In the genomic region with DNA sequence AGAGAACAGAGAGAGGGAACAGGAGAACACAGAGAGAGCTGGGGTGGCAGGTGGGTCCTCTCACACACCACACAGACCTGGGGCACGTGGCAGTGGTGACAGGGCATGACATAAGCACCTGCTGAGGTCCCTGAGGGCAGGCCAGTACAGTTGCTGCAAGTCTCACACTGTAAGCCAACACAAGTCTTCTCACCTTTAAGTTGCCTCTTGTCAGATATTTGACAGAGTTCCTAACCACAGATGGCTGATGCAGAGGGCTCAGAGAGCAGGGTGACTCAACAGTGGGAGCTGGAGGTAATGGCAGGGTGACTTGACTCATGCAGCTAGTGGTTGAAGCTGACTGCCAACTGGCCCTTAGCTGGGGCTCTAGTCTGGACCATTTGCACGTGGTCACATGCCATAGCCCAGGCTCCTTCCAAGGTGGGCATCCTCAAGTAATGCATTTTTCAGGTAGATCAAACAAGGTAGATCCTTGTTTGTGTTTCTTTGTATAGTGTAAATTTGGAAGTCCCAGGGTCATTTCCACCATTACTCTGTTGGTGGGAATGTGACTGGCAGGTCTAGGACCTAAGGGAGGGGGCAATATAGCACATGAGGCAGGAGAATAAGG, we compare ENCODE assay signal across 12 mouse cellular contexts.
DNase-seq lines count a peak whose midpoint lies in the region; ATAC-seq and TF ChIP-seq lines count a peak whose summit lies in the region.
"Had no signal": no experiment of that assay in that cellular context is flagged by ENCODE, and none has a peak within 500 bp of the region (broad histone marks: within the 10 kb centered on the region; RNA-seq: fewer than 3 reads in every experiment).

No protein-coding gene starts in this region.

- H3K4me1 ChIP-seq in MEL (ENCODE audit: control insufficient read depth in 1 of 2, insufficient read depth in 2 of 2, low read length in 2 of 2): peaks cover 9 to 23% of the 10 kb centered on the region in 2 experiments
- H3K4me1 ChIP-seq: limb, embryonic 15.5 days had no signal

- no peak for TF ChIP-seq CTCF in MEL (IDR thresholded peaks at IDR 0.05 in 2 of 3, conservative IDR thresholded peaks at IDR 0.05 in 1 of 3; ENCODE audit: control insufficient read depth in 1 of 3, insufficient read depth in 1 of 3, low read depth in 2 of 3, low read length in 3 of 3, poor library complexity in 1 of 3, severe bottlenecking in 1 of 3)

- no peak overlapping the region for H3K9ac ChIP-seq in MEL (ENCODE audit: control insufficient read depth, low read depth, low read length, poor library complexity, severe bottlenecking)
- H3K9ac ChIP-seq: limb, embryonic 15.5 days; midbrain, embryonic 12.5 days had no signal

- peak; percentile 44 for ATAC-seq in erythroblast, adult 5-6 weeks (replicated peaks; ENCODE audit: low FRiP score, poor library complexity, severe bottlenecking)

- no peak overlapping the region; the same call in 1 of the 2 replicates for H3K27ac ChIP-seq in MEL (ENCODE audit: control insufficient read depth, low read depth, low read length)
- H3K27ac ChIP-seq: limb, embryonic 15.5 days; midbrain, embryonic 12.5 days had no signal

- TF ChIP-seq POLR2A in MEL (IDR thresholded peaks at IDR 0.05; ENCODE audit: control insufficient read depth in 1 of 2, insufficient read depth in 1 of 2, low read depth in 1 of 2, low read length in 2 of 2, poor library complexity in 1 of 2): no peak

- H3K4me3 ChIP-seq in MEL (ENCODE audit: control insufficient read depth in 1 of 2, insufficient read depth in 1 of 2, low read depth in 2 of 2, low read length in 2 of 2): no peak overlapping the region
- H3K4me3 ChIP-seq: limb, embryonic 15.5 days; midbrain, embryonic 12.5 days had no signal

- TF ChIP-seq EP300 in MEL (IDR thresholded peaks at IDR 0.05; ENCODE audit: low read depth in 1 of 2, low read length in 2 of 2): no peak

- no peaks in the 10 kb centered on the region for H3K9me3 ChIP-seq in MEL (replicated peaks; ENCODE audit: insufficient read depth, low read length)
- H3K9me3 ChIP-seq: limb, embryonic 15.5 days; midbrain, embryonic 12.5 days had no signal

- H3K36me3 ChIP-seq in MEL (ENCODE audit: control insufficient read depth in 1 of 2, insufficient read depth in 2 of 2, low read length in 2 of 2): peaks cover 0 to 8% of the 10 kb centered on the region in 2 experiments; a peak in 2 of 4 replicates
- no peaks in the 10 kb centered on the region for H3K36me3 ChIP-seq in splenic B cell, adult 2 months (ENCODE audit: control insufficient read depth, insufficient read depth, low read length, poor library complexity, severe bottlenecking)
- H3K36me3 ChIP-seq: limb, embryonic 15.5 days; midbrain, embryonic 12.5 days had no signal

- TF ChIP-seq RAD21 in MEL (IDR thresholded peaks at IDR 0.05; ENCODE audit: low read depth, low read length): no peak

- H3K27me3 ChIP-seq in MEL (ENCODE audit: control insufficient read depth in 1 of 2, insufficient read depth in 2 of 2, low read length in 2 of 2): no peaks in the 10 kb centered on the region
- H3K27me3 ChIP-seq in splenic B cell, adult 2 months (ENCODE audit: control insufficient read depth, insufficient read depth, low read length, poor library complexity, severe bottlenecking): no peaks in the 10 kb centered on the region
- H3K27me3 ChIP-seq: limb, embryonic 15.5 days; midbrain, embryonic 12.5 days had no signal

- DNase-seq in 3134 (ENCODE audit: extremely low read depth, insufficient read length, low spot score): peak; percentile 73
- peak; percentile 78 for DNase-seq in MEL (ENCODE audit: low read depth, low spot score)
- DNase-seq in splenic B cell, adult 2 months (ENCODE audit: low read depth, low spot score): peak; percentile 19
- DNase-seq in ovary, postnatal 36 days (ENCODE audit: low spot score): no peak
- no peak for DNase-seq in lung, adult 18-20 months
- no peak for DNase-seq in frontal cortex, postnatal 25 days (ENCODE audit: low spot score in 2 of 2)
- no peak for DNase-seq in right cerebral cortex, adult 18-20 months
- DNase-seq: heart, postnatal 36 days; layer of hippocampus, postnatal 36 days had no signal

- H3K79me2 ChIP-seq in MEL (ENCODE audit: control insufficient read depth, insufficient read depth, low read length, poor library complexity): no peaks in the 10 kb centered on the region

TF ChIP-seq in MEL, 35 proteins besides CTCF, POLR2A, EP300 and RAD21:
- TF ChIP-seq MAX (IDR thresholded peaks at IDR 0.05; ENCODE audit: low read length): peak; percentile 26; the same call in 1 of the 2 replicates
- no peak for TF ChIP-seq SMC3 (IDR thresholded peaks at IDR 0.05; ENCODE audit: low read depth, low read length)
- TF ChIP-seq CHD1 (IDR thresholded peaks at IDR 0.05; ENCODE audit: low read depth, low read length): no peak
- no peak for TF ChIP-seq ZC3H11A (IDR thresholded peaks at IDR 0.05; ENCODE audit: low read depth, low read length)
- TF ChIP-seq MYC (IDR thresholded peaks at IDR 0.05; ENCODE audit: low read depth, low read length): no peak
- no peak for TF ChIP-seq E2F4 (IDR thresholded peaks at IDR 0.05; ENCODE audit: borderline replicate concordance, low read depth, low read length)
- TF ChIP-seq ZNF384 (IDR thresholded peaks at IDR 0.05; ENCODE audit: low read depth, low read length): no peak

Comparison
In these comparisons a context has a peak if more than half of its experiments do, and no peak if none do; other contexts are left out.
1. DNase-seq: peak in 3134 (single experiment), MEL (single experiment) and splenic B cell, adult 2 months (single experiment); none in ovary, postnatal 36 days (single experiment), lung, adult 18-20 months (0 of 2), frontal cortex, postnatal 25 days (0 of 2) and right cerebral cortex, adult 18-20 months (single experiment).